Mouse (Mus musculus) thymus, adult 18-20 months (tissue): Measurements from ENCODE around the gene Psmd12.
A peak's percentile ranks its signal among the peaks of the same experiment; 100 is the strongest.

Experiments
- DNase-seq, 2 experiments: peaks; one replicate each; pipeline ENCODE4 v3.0.0; 2022; ENCODE audit warnings: mixed read lengths in 2 of 2

Psmd12 gene

GRCm38 (mm10) chr11:107511954-107512353 lies 32.7 kb downstream of the Psmd12 start:
- peak; percentile 28 to 39 for DNase-seq

DNA sequence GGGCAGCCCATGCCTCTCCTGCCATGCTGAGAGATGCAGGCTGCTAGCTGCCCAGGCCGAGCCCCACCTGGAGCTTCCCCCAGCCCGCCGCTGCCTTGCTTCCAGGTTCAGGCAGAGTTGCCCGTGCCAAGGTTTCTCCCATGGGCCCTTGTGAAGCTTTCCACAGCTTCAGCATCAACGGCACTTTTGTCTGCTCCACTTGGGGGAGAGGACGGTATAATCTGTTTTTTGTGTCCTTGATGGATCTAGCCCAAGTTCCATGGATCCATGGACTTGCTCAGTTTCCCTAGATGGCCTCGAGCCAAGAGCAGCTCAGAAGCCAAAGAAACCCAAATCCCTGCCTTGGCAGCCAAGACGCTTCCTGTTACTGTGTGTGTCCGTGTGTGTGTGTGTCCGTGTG lies 33.8 kb downstream of the Psmd12 start:
- DNase-seq: no peak

GRCm38 (mm10) chr11:107516387-107516786 lies 37.1 kb downstream of the Psmd12 start:
- DNase-seq: no peak

GRCm38 (mm10) chr11:107518645-107519429 lies 39.6 kb downstream of the Psmd12 start:
- DNase-seq: no peak

DNA sequence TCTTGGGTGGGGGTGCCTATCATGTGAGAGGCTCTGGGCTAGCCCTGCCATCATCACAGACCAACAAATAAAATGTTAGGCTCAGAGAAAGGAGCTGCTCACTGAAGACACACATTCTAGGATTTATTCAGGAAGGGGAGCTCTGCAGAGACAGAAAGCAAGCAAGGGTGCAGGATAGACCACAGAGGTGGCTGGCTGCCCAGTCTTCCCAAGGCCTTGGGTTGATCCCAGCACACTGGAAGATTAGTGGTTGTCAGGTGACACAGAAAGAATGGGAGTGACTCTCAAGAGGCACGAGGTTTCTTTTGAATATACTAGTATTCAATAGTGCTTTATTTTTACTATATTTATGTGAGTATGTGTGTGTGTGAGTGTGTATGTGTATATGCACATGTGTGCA lies 41.9 kb downstream of the Psmd12 start:
- DNase-seq: no peak

- DNase-seq: peak in 1 of 2 experiments; percentile 28
Observed at GRCm38 (mm10) chr11:107524966-107525365, 45.7 kb downstream of the Psmd12 start.

DNA sequence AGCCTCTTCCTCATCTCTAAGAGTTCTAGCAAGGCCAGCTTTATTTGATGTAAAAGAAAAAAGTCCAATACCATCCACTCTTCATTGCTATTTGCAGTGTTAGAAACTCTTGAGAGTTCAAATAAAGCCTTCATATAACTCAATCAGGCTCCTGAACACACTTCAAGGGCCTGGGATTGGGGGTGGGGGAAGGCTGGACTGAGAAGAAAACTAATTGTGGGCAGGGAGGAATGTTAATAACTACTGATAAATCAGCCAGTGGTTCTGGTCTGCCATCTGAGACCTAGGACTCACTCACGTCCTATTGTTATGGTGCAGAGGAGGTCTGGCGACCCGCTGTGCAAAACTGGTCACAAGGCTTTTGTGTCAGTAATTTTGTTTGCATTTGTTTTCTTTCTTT lies 48.3 kb downstream of the Psmd12 start:
- no peak for DNase-seq

DNA sequence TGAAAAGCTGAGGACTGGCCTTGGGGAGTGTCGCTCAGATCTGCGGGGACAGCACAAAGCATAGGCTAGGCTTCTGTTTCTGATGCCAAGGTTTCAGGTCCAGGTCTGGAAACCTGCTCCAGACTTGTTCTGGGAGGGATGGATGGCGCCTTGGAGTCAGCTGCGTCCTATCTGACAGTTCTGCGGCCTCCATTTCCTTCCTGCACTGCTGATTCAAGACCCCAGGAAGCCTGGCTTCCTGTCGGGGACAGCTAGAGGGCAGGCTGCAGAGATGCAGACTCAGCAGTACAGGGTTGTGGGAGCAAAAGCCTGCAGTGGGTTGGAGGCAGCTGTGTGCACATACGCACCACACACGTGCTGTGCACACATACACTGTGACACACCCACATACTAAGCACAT lies 50.0 kb downstream of the Psmd12 start:
- peak; percentile 61 to 79 for DNase-seq

- no peak for DNase-seq
Observed at GRCm38 (mm10) chr11:107531445-107531844, 52.2 kb downstream of the Psmd12 start.

- no peak for DNase-seq
Observed at GRCm38 (mm10) chr11:107532271-107532670, 53.0 kb downstream of the Psmd12 start.

DNA sequence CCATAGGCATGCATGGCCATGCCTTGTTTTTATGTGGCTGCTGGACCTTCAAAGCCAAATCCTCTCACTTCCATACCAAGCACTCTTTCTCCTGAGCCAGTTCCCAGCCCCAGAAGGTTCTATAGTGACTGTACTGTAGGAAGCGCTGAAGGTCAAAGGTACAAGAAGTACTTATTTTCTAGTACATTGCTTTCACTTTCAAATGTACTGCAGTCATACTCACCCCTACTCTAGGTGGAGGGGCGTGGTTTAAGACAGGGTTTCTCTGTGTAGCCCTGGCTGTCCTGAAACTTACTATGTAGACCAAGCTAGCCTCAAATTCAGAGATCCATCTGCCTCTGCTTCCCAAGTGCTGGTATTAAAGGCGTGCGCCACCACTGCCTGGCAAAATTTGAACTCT lies 59.7 kb downstream of the Psmd12 start:
- no peak for DNase-seq

DNA sequence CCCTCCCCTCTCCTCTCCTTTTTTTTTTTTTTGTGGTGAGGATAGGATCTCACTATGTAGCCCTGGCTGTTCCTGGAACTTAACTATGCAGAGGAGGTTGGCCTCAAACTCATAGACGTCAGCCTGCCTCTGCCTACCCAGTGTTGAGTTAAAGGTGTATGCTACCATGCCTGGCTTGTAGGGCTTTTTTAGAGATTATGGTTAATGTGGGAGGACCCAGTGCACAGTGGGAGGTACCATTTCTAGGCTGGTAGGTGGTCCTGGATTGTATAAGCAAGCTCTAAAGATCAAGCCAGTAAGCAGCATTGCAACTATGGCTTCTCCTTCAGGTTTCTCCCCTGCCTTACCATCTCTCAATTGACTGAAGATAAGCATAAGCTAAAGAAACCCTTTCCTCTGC lies 61.1 kb downstream of the Psmd12 start:
- DNase-seq: no peak

- no peak for DNase-seq
Observed at GRCm38 (mm10) chr11:107545747-107546476, 66.6 kb downstream of the Psmd12 start.

- peak; percentile 37 to 51 for DNase-seq
Observed at GRCm38 (mm10) chr11:107546667-107547301, 67.5 kb downstream of the Psmd12 start.

- peak; percentile 73 to 80 for DNase-seq
Observed at GRCm38 (mm10) chr11:107547351-107548203, 68.3 kb downstream of the Psmd12 start, which contains the start of gene Helz. TSS of gene Helz (plus strand) at chr11:107547930.

DNA sequence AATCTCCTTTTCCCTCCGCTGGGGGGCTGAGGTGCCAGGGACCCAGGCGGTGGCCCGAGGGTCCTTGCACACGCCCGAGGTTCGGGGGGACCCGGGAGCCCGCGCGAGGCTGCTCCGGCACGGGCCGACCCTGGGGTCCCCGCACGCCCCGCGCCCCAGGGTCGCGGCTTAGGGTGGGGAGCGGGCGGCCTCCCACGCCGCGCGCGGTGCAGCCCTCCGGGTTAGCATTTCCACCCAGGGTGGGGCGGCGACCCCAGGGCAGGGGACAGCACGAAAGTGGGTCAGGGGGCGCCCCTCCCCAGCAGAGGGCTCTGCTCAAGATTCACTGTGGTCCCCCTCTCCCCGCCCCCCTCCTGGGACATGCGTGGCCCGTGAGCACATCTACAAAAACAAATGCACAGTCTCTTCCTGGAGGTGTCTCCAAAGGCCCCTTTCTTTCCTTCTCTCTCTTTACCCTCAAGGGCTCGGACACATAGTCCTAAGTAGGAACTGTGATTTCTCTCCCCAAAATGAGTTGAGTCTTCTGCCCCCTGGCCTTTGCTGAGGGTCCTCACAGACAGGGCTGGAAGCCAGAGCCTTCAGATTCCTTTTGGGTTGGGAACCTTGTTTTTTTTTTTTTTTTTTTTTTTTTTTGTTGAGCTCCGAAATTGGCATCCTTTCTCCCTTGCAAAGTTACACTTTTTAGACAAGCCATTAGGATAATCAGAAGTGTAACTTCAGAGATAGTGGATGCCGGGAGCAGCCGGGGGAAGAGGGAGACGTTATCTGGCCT lies 69.1 kb downstream of the Psmd12 start:
- DNase-seq: peak; percentile 45 to 46
